Mouse (Mus musculus): ENCODE data around the gene Doc2b. TPM values are rescaled to one million over a fixed set of nuclear protein-coding genes. Genes with fewer than 3 reads are reported as not detected.

Doc2b gene
- total RNA-seq (2021), result 10 to 100 TPM; 13.6 to 20.3 TPM
- long read RNA-seq, experiment 1, partial matches to known transcripts, result 1 of 2 reads
- long read RNA-seq, experiment 1, other reads (novel, unspliced or antisense), result 1 of 2 reads
- long read RNA-seq, experiment 2, result 0 reads

DNA sequence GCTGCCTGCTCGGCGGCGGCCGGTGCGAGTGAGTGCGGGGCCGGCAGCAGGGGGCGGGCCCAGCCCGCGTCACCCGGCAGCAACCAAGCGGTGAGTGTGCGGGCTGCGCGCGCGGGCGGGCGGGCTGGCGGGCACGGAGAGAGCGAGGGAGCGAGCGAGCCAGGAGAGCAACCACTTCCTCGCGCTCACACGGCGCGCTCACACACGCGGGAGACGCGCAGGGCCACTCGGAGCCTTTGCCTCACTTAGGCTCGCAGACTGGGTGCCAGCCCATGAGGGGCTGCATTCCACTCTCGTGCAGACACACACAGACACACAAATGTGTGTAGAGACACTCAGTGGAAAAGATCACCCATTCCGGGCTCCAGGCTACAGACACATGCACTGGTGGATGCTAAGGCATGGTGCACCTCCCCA is at the start of gene Doc2b:
Doc2b (minus strand) TSS at position 21 of the 417 bp plus-strand sequence.
- DNase-seq, result peak; percentile 78

DNA sequence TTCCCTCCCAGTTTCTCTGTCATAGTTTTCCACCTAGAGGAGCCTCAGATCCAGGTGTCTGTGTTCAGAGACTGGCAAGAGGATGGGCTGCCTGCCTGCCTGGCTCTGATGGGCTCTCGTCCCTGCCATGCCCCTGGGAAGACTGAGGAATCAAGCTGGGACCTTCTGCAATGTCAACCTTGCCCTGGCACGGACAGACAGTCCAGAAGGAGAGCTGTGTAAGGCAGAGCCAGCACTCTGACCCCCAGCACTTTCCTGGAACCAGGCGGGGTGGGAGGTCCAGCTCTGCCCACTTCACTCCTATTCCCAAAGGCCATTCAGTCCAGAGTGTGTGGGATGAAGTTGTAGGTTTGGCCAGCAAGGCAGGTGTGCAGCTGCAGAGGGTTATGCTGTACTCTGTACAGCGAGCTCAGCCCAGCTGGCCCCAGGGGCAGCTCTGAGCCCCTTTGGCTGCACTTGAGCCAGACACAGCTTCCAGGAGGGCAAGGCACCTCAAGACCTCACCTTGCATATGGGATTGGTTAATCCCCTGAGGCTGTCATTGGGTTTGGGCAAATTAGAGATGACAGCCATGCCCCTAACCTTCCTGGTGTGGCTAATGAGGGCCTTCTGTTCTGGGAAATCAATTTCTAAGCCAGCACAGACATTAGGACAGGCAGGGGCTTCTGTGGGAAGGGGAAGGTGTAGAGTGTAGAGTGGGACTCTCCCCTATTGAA is 47.2 kb upstream of the Doc2b start:
- no peak for DNase-seq

GRCm38 (mm10) chr11:75841503-75841902 is 45.7 kb upstream of the Doc2b start:
- DNase-seq, result no peak

- no peak for DNase-seq
Observed at GRCm38 (mm10) chr11:75839536-75840430, 43.9 kb upstream of the Doc2b start.

GRCm38 (mm10) chr11:75838861-75839426 is 43.1 kb upstream of the Doc2b start:
- no peak for DNase-seq

DNA sequence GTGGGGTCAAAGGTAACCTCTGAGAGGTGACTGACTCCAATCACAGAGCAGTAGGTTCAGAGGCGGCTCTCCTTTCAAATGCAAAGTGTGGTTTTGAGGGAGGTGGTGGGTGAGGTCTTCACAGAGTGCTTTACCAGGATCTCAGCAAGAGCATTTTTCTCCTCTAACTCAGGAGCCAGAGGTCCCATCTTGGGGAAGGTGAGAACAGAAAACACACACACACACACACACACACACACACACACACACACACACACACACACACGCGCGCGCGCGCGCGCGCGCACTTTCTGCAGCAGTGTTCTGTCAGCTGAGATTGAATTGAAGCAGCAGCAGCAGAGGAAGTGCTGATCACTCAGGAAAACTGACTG is 40.4 kb upstream of the Doc2b start:
- DNase-seq, result no peak

DNA sequence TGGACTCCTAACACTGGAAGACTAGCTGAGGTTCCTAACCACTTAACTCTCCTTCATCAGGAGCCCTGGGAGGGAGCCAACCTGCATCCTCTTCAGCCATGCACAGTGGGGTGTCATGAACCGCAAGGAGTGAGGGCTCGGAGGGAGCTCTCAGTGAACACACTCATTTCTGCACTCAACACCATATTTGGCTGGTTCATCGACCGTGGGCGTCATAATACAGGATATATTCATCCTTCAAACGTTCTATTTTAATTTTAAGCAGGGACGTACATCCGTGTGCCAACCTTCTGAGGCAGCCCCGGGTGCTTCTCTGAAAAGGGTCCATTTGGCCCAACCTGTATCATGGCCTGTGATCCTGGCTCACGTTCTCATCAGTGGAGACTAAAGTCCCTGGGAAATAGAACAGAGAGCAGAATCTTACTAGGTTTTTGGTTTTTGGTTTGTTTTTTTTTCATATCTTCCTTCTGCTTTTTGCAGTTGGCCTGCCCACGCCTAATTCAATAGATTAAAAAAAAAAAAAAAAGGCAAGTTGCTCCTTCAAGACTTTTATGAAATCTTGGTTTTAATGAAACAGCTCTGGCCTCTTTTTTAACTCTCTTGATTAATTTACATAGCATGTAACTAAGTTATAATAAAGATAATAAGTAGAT is 39.9 kb upstream of the Doc2b start:
- DNase-seq, result no peak

DNA sequence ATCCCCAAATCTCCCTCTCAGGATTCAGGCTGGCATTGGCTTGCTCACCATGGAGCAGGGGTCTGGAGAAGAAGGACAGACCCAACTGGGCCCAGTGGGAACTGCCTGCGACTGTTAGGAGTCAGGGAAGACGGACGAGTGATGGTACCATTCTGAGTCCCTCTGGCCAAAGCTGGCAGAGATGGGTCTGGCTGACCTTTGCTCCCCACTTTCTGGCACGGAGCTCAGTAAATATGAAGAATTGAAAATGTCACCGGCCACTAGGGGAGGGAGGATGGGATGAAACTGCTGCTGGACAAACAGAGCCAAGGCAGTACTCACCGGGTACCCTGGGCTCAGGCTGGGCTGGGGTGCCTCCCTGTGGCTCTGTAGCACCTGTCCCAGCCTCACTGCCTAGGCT is 37.2 kb upstream of the Doc2b start:
- no peak for DNase-seq

DNA sequence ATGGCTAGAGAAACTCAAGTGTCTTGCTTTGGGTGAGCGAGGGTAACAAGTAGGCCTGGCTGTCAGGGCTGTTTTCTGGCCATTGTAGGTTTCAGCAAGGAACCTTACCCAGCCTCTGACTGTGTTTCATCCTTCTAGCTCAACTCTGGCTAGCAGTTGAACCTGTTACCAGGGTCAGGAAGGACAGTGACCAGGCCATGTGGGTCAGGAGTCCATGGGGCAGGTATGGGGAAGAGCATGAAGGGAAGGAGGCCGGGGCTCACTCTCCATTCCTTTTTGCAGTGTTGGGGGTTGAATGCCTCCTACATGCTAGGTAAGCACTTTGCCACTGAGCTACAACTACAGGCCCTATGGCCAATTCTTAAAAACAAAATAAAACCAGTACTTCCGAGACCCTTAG is 34.5 kb upstream of the Doc2b start:
- DNase-seq, result no peak

GRCm38 (mm10) chr11:75827414-75827813 is 31.6 kb upstream of the Doc2b start:
- no peak for DNase-seq

DNA sequence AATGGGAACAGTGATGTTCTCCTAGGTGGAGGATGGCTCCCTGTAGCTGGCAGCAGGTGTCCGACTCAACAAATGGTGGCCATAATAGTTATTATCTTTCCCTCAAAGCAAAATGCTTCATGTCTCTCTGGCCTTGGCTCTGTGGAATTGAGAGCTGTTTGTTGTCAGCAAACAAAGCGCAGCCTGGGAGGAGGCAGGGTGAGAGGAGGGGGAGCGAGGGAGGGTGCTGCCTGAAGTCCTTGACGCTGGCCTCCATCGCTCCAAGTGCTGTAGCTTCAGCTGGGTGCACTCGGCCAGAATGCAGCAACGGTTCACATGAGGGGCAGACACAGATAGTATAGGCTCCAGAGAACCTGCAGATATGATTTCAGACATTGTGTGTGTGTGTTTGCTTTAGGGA is 27.7 kb upstream of the Doc2b start:
- DNase-seq, result peak; percentile 68

- peak; percentile 52 for DNase-seq
Observed at GRCm38 (mm10) chr11:75813085-75813484, 17.2 kb upstream of the Doc2b start.

DNA sequence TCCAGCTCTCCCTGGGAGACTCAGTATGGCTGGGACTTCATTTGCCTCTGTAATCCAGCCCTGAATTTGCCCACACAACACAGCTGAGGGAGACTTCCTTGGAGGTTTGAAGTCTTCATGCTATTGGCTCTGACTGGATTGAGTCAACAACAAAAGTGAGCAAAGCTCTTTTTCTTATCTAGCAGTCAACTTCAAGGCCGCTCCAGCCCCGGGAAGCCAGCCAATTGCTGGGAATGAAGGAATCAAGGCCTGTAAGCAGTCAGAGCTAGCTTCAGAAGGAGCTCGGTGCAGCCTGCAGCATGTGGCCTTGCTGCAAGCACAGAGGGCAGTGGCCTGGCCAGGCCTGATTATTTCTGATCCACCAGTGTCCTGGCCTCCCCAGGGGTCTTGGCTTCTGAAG is 16.1 kb upstream of the Doc2b start:
- DNase-seq, result peak; percentile 97

DNA sequence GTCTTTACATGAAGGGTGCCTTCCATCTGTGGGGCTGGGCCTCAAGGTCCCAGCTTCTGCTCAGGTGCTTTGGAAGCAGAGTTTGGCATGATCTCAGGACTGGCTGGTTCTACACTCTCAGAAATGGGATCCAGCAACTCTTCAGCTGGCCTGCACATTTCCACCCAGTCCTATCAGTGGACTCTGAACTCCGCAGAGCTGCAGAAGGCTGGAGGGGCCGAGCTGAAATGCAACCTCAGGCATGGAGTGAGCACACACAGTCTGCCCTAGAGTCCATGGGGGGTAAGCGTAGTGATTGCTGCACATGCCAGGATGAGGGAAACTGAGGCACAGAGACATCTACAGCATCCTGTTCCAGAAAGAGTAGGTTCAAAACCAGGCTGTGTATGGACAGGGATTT is 14.7 kb upstream of the Doc2b start:
- no peak for DNase-seq

GRCm38 (mm10) chr11:75807486-75807885 is 11.6 kb upstream of the Doc2b start:
- peak; percentile 41 for DNase-seq

GRCm38 (mm10) chr11:75801771-75802550 is 6.1 kb upstream of the Doc2b start:
- no peak for DNase-seq

DNA sequence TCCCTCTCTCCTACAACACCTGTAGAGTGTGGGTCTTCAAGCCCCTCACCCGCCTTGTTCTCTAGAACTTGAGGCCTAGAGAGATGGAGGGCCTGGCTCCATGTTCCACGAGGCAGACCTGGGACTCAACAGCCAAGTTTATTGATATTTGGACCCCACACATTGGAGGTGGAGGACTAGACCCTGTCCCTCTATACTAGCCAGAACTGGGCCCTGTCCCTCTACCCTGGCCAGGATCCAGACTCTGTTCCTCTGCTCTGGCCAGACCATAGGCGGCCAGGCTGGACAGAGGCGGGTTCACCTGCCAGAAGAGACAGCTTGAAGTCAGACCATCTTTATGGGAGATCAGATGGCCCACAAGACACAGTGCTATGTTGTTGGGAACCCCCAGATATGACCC is 5.5 kb upstream of the Doc2b start:
- DNase-seq, result no peak

DNA sequence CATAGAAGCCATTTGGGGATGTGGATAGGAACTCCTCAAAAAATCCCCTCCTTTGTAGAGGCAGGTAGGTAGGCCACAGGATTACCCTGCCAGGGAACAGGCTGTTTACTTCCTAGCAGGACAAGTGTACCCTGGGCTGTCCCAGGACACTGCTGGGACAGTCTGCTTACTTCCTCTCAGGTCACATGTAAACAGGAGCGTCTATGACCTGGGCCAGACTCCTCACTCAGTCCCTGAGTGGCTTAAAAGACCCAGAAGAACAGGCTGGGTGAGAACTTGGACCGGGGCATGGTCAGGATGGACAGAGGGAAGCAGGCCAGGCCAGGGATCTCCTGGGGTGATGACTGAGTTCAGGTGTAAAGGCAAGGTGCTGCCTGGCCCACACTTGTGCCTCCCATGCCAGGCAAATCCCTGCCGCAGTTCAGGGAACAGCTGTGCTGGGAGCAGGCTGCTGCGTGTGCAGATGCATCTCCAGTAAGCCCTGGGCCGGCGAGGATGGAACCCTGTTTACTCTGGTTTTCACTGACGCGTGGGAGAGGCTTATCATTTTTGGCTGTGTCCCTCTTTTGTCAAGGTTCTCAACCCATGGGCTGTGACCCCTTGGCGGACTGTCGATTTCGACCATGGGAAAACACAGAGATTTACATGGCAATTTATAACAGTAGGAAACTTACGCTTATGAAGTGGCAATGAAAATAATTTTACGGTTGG is 842 bp upstream of the Doc2b start:
- DNase-seq, result no peak

DNA sequence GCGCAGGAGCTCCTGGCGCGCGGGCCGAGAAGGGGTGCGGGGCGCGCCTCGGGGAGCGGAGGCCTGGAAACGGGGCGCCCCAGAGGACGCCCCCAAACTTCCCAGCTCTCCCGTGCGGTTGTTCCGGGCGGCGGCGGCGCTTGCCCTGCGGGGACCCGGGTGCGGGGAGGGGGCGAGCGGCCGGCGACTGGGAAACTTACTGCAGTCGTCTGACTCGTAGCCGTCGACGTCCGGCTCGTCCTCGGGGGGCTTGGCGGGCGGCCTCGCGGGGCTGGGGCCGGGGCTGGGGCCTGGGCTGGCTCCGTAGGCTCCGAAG is 570 bp downstream of the Doc2b start:
- peak; percentile 55 for DNase-seq

DNA sequence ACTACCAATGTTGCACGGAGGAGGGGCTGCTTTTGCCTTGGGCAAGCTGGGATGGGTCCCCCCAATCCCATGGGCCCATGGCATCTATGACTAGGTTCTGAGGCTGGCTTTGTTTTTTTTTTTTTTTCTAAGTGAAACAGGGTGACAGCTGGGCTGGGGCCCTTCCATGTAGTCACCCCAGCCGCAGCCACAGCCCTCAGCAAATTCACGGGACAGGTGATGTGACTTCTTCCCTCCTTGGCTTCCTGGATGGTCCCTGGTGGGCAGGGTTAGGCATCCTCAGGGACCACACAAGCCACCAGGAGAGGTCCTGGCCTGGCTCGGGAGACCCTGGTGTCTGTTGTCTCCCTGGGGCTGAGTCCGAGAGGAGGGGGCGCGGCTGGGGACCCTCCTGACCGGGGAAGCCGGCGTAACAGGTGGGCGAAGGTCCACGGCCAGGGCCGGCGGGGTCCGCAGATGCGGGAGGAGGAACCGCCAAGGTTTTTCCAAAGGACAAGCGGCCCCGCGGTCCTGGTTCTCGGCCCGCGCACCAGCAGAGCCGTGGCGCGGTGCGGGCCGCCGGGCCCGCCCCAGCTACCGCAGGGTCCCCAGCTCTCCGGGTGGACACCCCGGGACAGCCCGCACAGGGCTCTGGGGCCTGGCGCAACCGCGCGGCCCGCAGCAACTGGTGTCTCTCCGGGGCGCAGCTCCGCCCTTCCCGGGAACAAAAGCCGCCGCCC is 1.1 kb downstream of the Doc2b start:
- DNase-seq, result no peak

GRCm38 (mm10) chr11:75793351-75793750 is 2.5 kb downstream of the Doc2b start:
- no peak for DNase-seq

Measured in adrenal gland, postnatal 10 days (tissue).